In genomic region chr4:106980669-106981068, GRCm38 (mm10) we compare ENCODE assay signal across 11 mouse cellular contexts.
DNase-seq lines count a peak whose midpoint lies in the region; ATAC-seq and TF ChIP-seq lines count a peak whose summit lies in the region.
"Had no signal": no experiment of that assay in that cellular context is flagged by ENCODE, and none has a peak within 500 bp of the region (broad histone marks: within the 10 kb centered on the region; RNA-seq: fewer than 3 reads in every experiment).

No protein-coding gene starts in this region.

- WGBS in heart, embryonic 13.5 days = 30% methylated on average over 7 of the region's 7 CpGs
- 19% methylated on average over 7 of the region's 7 CpGs for WGBS in heart, embryonic 10.5 days
- 25% methylated on average over 7 of the region's 7 CpGs for WGBS in liver, embryonic 15.5 days (ENCODE audit: insufficient replicate concordance)

- H3K27me3 ChIP-seq in heart, embryonic 13.5 days (replicated peaks) = no peaks in the 10 kb centered on the region
- H3K27me3 ChIP-seq in heart, embryonic 10.5 days (ENCODE audit: insufficient read depth, poor library complexity, severe bottlenecking) = no peaks in the 10 kb centered on the region
- H3K27me3 ChIP-seq in ES-Bruce4 (ENCODE audit: control insufficient read depth, insufficient read depth, low read length, poor library complexity, severe bottlenecking) = no peaks in the 10 kb centered on the region
- no peaks in the 10 kb centered on the region for H3K27me3 ChIP-seq in liver, embryonic 15.5 days

- no peak for TF ChIP-seq EP300 in ES-Bruce4 (IDR thresholded peaks at IDR 0.05; ENCODE audit: insufficient read depth, low read depth, low read length)

- H3K4me2 ChIP-seq in heart, embryonic 13.5 days = 0 out of 2 replicates have a peak overlapping the region, but pooled peaks have one; percentile 1
- H3K4me2 ChIP-seq in liver, embryonic 15.5 days = 0 out of 2 replicates have a peak overlapping the region, but pooled peaks have one; percentile 35

- no peak for DNase-seq in heart, embryonic 10.5 days (ENCODE audit: low spot score)
- peak; percentile 52 for DNase-seq in forelimb bud, embryonic 11.5 days (ENCODE audit: low read depth, low spot score)
- DNase-seq in layer of hippocampus, postnatal 25 days (ENCODE audit: extremely low spot score in 1 of 2, low spot score in 1 of 2) = no peak
- DNase-seq in natural killer cell, adult 2 months (ENCODE audit: low spot score in 2 of 2) = no peak
- DNase-seq in right cerebral cortex, postnatal 14 days = no peak
- DNase-seq: adrenal gland, adult 2 months; cerebellum, adult 9-11 months; right cerebral cortex, postnatal 4 days had no signal

- H3K9ac ChIP-seq in heart, embryonic 13.5 days = peak overlapping the region; percentile 52; the same call in 1 of the 2 replicates
- H3K9ac ChIP-seq in ES-Bruce4 (ENCODE audit: low read depth, poor library complexity, severe bottlenecking) = no peak overlapping the region
- peak overlapping the region; percentile 29; the same call in 1 of the 2 replicates for H3K9ac ChIP-seq in liver, embryonic 15.5 days

- H3K9me3 ChIP-seq in heart, embryonic 13.5 days = no peaks in the 10 kb centered on the region
- H3K9me3 ChIP-seq in heart, embryonic 10.5 days = no peaks in the 10 kb centered on the region
- no peaks in the 10 kb centered on the region for H3K9me3 ChIP-seq in ES-Bruce4 (replicated peaks; ENCODE audit: control insufficient read depth, insufficient read depth, low read length, poor library complexity, severe bottlenecking)
- no peaks in the 10 kb centered on the region for H3K9me3 ChIP-seq in liver, embryonic 15.5 days (replicated peaks)

- H3K4me1 ChIP-seq in heart, embryonic 13.5 days = peaks cover 87% of the 10 kb centered on the region
- H3K4me1 ChIP-seq in heart, embryonic 10.5 days = peaks cover 94% of the 10 kb centered on the region
- H3K4me1 ChIP-seq in ES-Bruce4 (ENCODE audit: control insufficient read depth, insufficient read depth, low read length) = peaks cover 14% of the 10 kb centered on the region
- peaks cover 90% of the 10 kb centered on the region for H3K4me1 ChIP-seq in liver, embryonic 15.5 days (replicated peaks)

- H3K4me3 ChIP-seq in heart, embryonic 13.5 days = no peak overlapping the region
- no peak overlapping the region for H3K4me3 ChIP-seq in heart, embryonic 10.5 days
- H3K4me3 ChIP-seq in ES-Bruce4 (ENCODE audit: low read depth, low read length) = no peak overlapping the region
- H3K4me3 ChIP-seq in liver, embryonic 15.5 days (replicated peaks) = no peak overlapping the region

- TF ChIP-seq POLR2A in ES-Bruce4 (IDR thresholded peaks at IDR 0.05; ENCODE audit: insufficient read depth, low read length) = no peak

- TF ChIP-seq CTCF in ES-Bruce4 (IDR thresholded peaks at IDR 0.05; ENCODE audit: low read depth, low read length) = no peak

- H3K27ac ChIP-seq in heart, embryonic 13.5 days (replicated peaks) = peak overlapping the region; percentile 39
- H3K27ac ChIP-seq in heart, embryonic 10.5 days = no peak overlapping the region
- H3K27ac ChIP-seq in ES-Bruce4 (ENCODE audit: insufficient read depth, low read length) = peak overlapping the region; percentile 17; the same call in 1 of the 2 replicates
- H3K27ac ChIP-seq in liver, embryonic 15.5 days (replicated peaks) = peak overlapping the region; percentile 60

- ATAC-seq in heart, embryonic 13.5 days (ENCODE audit: extremely low read depth, insufficient number of reproducible peaks, low FRiP score, low TSS enrichment) = no peak
- ATAC-seq in liver, embryonic 15.5 days (ENCODE audit: insufficient read depth) = 0 out of 2 replicates have a peak, but pooled peaks have one; percentile 27

- H3K36me3 ChIP-seq in heart, embryonic 13.5 days = peaks cover 5% of the 10 kb centered on the region; the same call in 1 of the 2 replicates
- peaks cover 3% of the 10 kb centered on the region; the same call in 1 of the 2 replicates for H3K36me3 ChIP-seq in heart, embryonic 10.5 days
- no peaks in the 10 kb centered on the region for H3K36me3 ChIP-seq in ES-Bruce4 (ENCODE audit: control insufficient read depth, insufficient read depth, low read length, poor library complexity, severe bottlenecking)
- 0 out of 2 replicates have a peak, but pooled peaks cover 21% of the 10 kb centered on the region for H3K36me3 ChIP-seq in liver, embryonic 15.5 days (replicated peaks)
